Mouse (Mus musculus) limb, embryonic 10.5 days (tissue): ENCODE data around the gene Zfp719. TPM values are rescaled to one million over a fixed set of nuclear protein-coding genes. Genes with fewer than 3 reads are reported as not detected.

ENCODE experiments used
- DNase-seq: peaks from one replicate; pipeline ENCODE4 v3.0.0-alpha.2; 2017; ENCODE audit warnings: low spot score
- H3K27ac ChIP-seq: fragments of 300-500 bp; sonication (generic); 2 replicates; pipeline ENCODE4 v1.5.1; 2016; ENCODE audit warnings: mild to moderate bottlenecking
- H3K27me3 ChIP-seq: fragments of 300-500 bp; sonication (generic); 2 replicates; pipeline ENCODE4 v1.6.1; 2016; ENCODE audit warnings: low read depth, mild to moderate bottlenecking; ENCODE audit not compliant: poor library complexity, severe bottlenecking
- H3K36me3 ChIP-seq: fragments of 300-500 bp; sonication (generic); 2 replicates; pipeline ENCODE4 v1.6.1; 2016; ENCODE audit warnings: mild to moderate bottlenecking, moderate library complexity
- H3K4me1 ChIP-seq: fragments of 300-500 bp; sonication (generic); 2 replicates; pipeline ENCODE4 v1.6.1; 2016
- H3K4me3 ChIP-seq: fragments of 300-500 bp; sonication (generic); 2 replicates; pipeline ENCODE4 v1.5.1; 2016; ENCODE audit warnings: mild to moderate bottlenecking, moderate library complexity
- H3K9me3 ChIP-seq: fragments of 300-500 bp; sonication (generic); replicated peaks from 2 replicates; pipeline ENCODE4 v1.6.1; 2016; ENCODE audit warnings: mild to moderate bottlenecking
- WGBS: fragments of 180-500 bp; shearing (Covaris S2); methylation state at CpG from one replicate; pipeline ENCODE4 v1.1.7; 2016; 5-methylcytosine and 5-hydroxymethylcytosine counted together
- polyA plus RNA-seq: library from polyadenylated mRNA; unstranded; fragments of >200 nt; fragmentation: Nextera tagmentation; extraction: Ambion mirVana; gene quantifications from 2 replicates; pipeline ENCODE4 v1.2.1, GENCODE M21; 2016

Gene Zfp719
- polyA plus RNA-seq, 1 experiment from 2014 or later, result 15.4 TPM

GRCm38 (mm10) chr7:43562006-43562633 lies 17.3 kb upstream of the Zfp719 start, which contains the start of gene Zfp658:
Zfp658 (plus strand) TSS chr7:43562256.
- under 1% methylated on average over 27 of the region's 27 CpGs for WGBS
- Histone ChIP-seq H3K27ac (peak within 1 kb of the TSS; percentile 88), H3K4me3 (peak within 1 kb of the TSS; percentile 73), H3K4me1 (peaks cover 12% of the 10 kb centered on the region), H3K36me3 (peaks cover 19% of the 10 kb centered on the region), H3K27me3 (no peaks in the 10 kb centered on the region), H3K9me3 (no peaks in the 10 kb centered on the region)
- DNase-seq, result peak; percentile 81

- peaks cover 12% of the 10 kb centered on the region for H3K4me1 ChIP-seq
- no peaks in the 10 kb centered on the region for H3K9me3 ChIP-seq
- H3K27me3 ChIP-seq, result no peaks in the 10 kb centered on the region
- H3K36me3 ChIP-seq, result peaks cover 24% of the 10 kb centered on the region
- peak overlapping the region; percentile 88 for H3K27ac ChIP-seq
- H3K4me3 ChIP-seq, result peak overlapping the region; percentile 73
- peak; percentile 48 for DNase-seq
- WGBS, result under 1% methylated on average over 10 of the region's 10 CpGs
These were observed 16.7 kb upstream of the Zfp719 start for GRCm38 (mm10) chr7:43562651-43563070.

GRCm38 (mm10) chr7:43563300-43563699 lies 16.1 kb upstream of the Zfp719 start:
- Histone ChIP-seq H3K36me3 (peaks cover 30% of the 10 kb centered on the region), H3K27ac (no peak overlapping the region)
- 71% methylated on average over 6 of the region's 6 CpGs for WGBS

GRCm38 (mm10) chr7:43571216-43571615 lies 8.2 kb upstream of the Zfp719 start:
- Histone ChIP-seq H3K4me3 (no peak overlapping the region), H3K9me3 (no peaks in the 10 kb centered on the region), H3K4me1 (no peaks in the 10 kb centered on the region), H3K36me3 (peaks cover 91% of the 10 kb centered on the region), H3K27ac (no peak overlapping the region), H3K27me3 (no peaks in the 10 kb centered on the region)
- WGBS, result 93% methylated on average over 2 of the region's 2 CpGs
- DNase-seq, result no peak

More at GRCm38 (mm10) chr7:43563300-43563699, 16.1 kb upstream of the Zfp719 start:
- no peak for DNase-seq
- H3K4me3 ChIP-seq, result peak overlapping the region; percentile 73
- H3K9me3 ChIP-seq, result no peaks in the 10 kb centered on the region
- no peaks in the 10 kb centered on the region for H3K27me3 ChIP-seq
- peaks cover 12% of the 10 kb centered on the region for H3K4me1 ChIP-seq

- 77% methylated on average over 5 of the region's 5 CpGs for WGBS
- Histone ChIP-seq H3K27ac (peak overlapping the region; percentile 89), H3K4me1 (peaks cover 12% of the 10 kb centered on the region), H3K9me3 (no peaks in the 10 kb centered on the region), H3K4me3 (peak overlapping the region; percentile 73), H3K27me3 (no peaks in the 10 kb centered on the region), H3K36me3 (peaks cover 34% of the 10 kb centered on the region)
- DNase-seq, result peak; percentile 32
These were observed 1.1 kb downstream of the Zfp719 start for GRCm38 (mm10) chr7:43580526-43580925.

GRCm38 (mm10) chr7:43584790-43585189 lies 5.4 kb downstream of the Zfp719 start:
- Histone ChIP-seq H3K27ac (no peak overlapping the region), H3K36me3 (peaks cover 71% of the 10 kb centered on the region), H3K27me3 (no peaks in the 10 kb centered on the region), H3K4me1 (peaks cover 12% of the 10 kb centered on the region), H3K4me3 (no peak overlapping the region), H3K9me3 (no peaks in the 10 kb centered on the region)
- no peak for DNase-seq
- 93% methylated on average over 5 of the region's 5 CpGs for WGBS

- H3K4me3 ChIP-seq, result no peak overlapping the region
- DNase-seq, result no peak
- H3K4me1 ChIP-seq, result peaks cover 6% of the 10 kb centered on the region; the same call in 1 of the 2 replicates
- no peak overlapping the region for H3K27ac ChIP-seq
- WGBS, result 59% methylated on average over 5 of the region's 5 CpGs
- no peaks in the 10 kb centered on the region for H3K9me3 ChIP-seq
- H3K27me3 ChIP-seq, result no peaks in the 10 kb centered on the region
- H3K36me3 ChIP-seq, result no peaks in the 10 kb centered on the region
These were observed 22.5 kb downstream of the Zfp719 start for GRCm38 (mm10) chr7:43601884-43602283.

- H3K4me3 ChIP-seq, result peak within 1 kb of the TSS; percentile 63
- WGBS, result 18% methylated on average over 41 of the region's 41 CpGs
- peak; percentile 73 for DNase-seq
- H3K36me3 ChIP-seq, result no peaks in the 10 kb centered on the region
- H3K27ac ChIP-seq, result peak within 1 kb of the TSS; percentile 62; the same call in 1 of the 2 replicates
- no peaks in the 10 kb centered on the region for H3K9me3 ChIP-seq
- H3K27me3 ChIP-seq, result no peaks in the 10 kb centered on the region
- H3K4me1 ChIP-seq, result peaks cover 12% of the 10 kb centered on the region
These were observed 27.7 kb downstream of the Zfp719 start, which contains the start of gene Zfp819 for GRCm38 (mm10) chr7:43606896-43607742. Zfp819 (plus strand) TSS chr7:43607169.

- Histone ChIP-seq H3K4me3 (peak overlapping the region; percentile 63), H3K27ac (no peak overlapping the region), H3K4me1 (peaks cover 9% of the 10 kb centered on the region; the same call in 1 of the 2 replicates), H3K9me3 (no peaks in the 10 kb centered on the region), H3K27me3 (no peaks in the 10 kb centered on the region), H3K36me3 (no peaks in the 10 kb centered on the region)
- 41% methylated on average over 5 of the region's 5 CpGs for WGBS
- no peak for DNase-seq
These were observed 28.4 kb downstream of the Zfp719 start for GRCm38 (mm10) chr7:43607743-43608287.

GRCm38 (mm10) chr7:43608316-43608824 lies 29.0 kb downstream of the Zfp719 start:
- Histone ChIP-seq H3K4me3 (no peak overlapping the region), H3K9me3 (no peaks in the 10 kb centered on the region), H3K4me1 (peaks cover 9% of the 10 kb centered on the region; the same call in 1 of the 2 replicates), H3K27me3 (no peaks in the 10 kb centered on the region), H3K27ac (no peak overlapping the region), H3K36me3 (no peaks in the 10 kb centered on the region)
- no peak for DNase-seq
- 85% methylated on average over 7 of the region's 7 CpGs for WGBS

GRCm38 (mm10) chr7:43613816-43614551 lies 34.6 kb downstream of the Zfp719 start:
- Histone ChIP-seq H3K9me3 (no peaks in the 10 kb centered on the region), H3K4me1 (no peaks in the 10 kb centered on the region), H3K27ac (no peak overlapping the region), H3K36me3 (no peaks in the 10 kb centered on the region), H3K27me3 (no peaks in the 10 kb centered on the region), H3K4me3 (no peak overlapping the region)
- WGBS, result 93% methylated on average over 14 of the region's 14 CpGs
- no peak for DNase-seq

- Histone ChIP-seq H3K4me1 (peaks cover 4% of the 10 kb centered on the region), H3K9me3 (no peaks in the 10 kb centered on the region), H3K4me3 (no peak overlapping the region), H3K27ac (no peak overlapping the region), H3K27me3 (no peaks in the 10 kb centered on the region), H3K36me3 (no peaks in the 10 kb centered on the region)
- WGBS, result 85% methylated on average over 7 of the region's 7 CpGs
- no peak for DNase-seq
These were observed 43.5 kb downstream of the Zfp719 start for GRCm38 (mm10) chr7:43622927-43623326.
